Mouse (Mus musculus): ENCODE measurements around the gene Flt3l. TPM values are rescaled to one million over a fixed set of nuclear protein-coding genes. Genes with fewer than 3 reads are reported as not detected.
"Not testable (repeated sequence)": the region's sequence is repeated elsewhere in the genome, so short reads cannot be mapped to it uniquely, and the experiment has no call there.

The Flt3l gene
- polyA plus RNA-seq, 1 experiment from 2014 or later, result 9.7 TPM

GRCm38 (mm10) chr7:45154096-45154992, 18.1 kb upstream of the Flt3l start, which contains the start of the genes Pih1d1 and Aldh16a1:
Pih1d1 (plus strand) TSS chr7:45154303.
Aldh16a1 (minus strand) TSS chr7:45154584.
- H3K36me3 ChIP-seq (ENCODE audit: control insufficient read depth, insufficient read depth, low read length), result 0 out of 2 replicates have a peak, but pooled peaks cover 2% of the 10 kb centered on the region
- no peaks in the 10 kb centered on the region for H3K27me3 ChIP-seq (replicated peaks; ENCODE audit: control insufficient read depth, insufficient read depth, low read length)
- H3K27ac ChIP-seq (ENCODE audit: low read depth, low read length), result peak within 1 kb of the TSS; percentile 93
- peaks cover 12% of the 10 kb centered on the region for H3K4me1 ChIP-seq (replicated peaks; ENCODE audit: control insufficient read depth, insufficient read depth, low read length)
- H3K4me2 ChIP-seq, result peak within 1 kb of the TSS; percentile 70
- H3K4me3 ChIP-seq (ENCODE audit: low read depth, low read length), result peak within 1 kb of the TSS; percentile 71
- no peaks in the 10 kb centered on the region for H3K9me3 ChIP-seq (ENCODE audit: control insufficient read depth, low read length)
- WGBS, result 3% methylated on average over 69 of the region's 69 CpGs
- peak; percentile 99 for DNase-seq (ENCODE audit: low spot score)
- ATAC-seq (replicated peaks; ENCODE audit: low FRiP score), result peak; percentile 95
- H3K9ac ChIP-seq (ENCODE audit: low read depth, low read length), result peak within 1 kb of the TSS; percentile 82

- peak overlapping the region; percentile 82 for H3K9ac ChIP-seq (ENCODE audit: low read depth, low read length)
- no peaks in the 10 kb centered on the region for H3K27me3 ChIP-seq (replicated peaks; ENCODE audit: control insufficient read depth, insufficient read depth, low read length)
- H3K4me2 ChIP-seq, result peak overlapping the region; percentile 70
- H3K36me3 ChIP-seq (ENCODE audit: control insufficient read depth, insufficient read depth, low read length), result no peaks in the 10 kb centered on the region
- peaks cover 12% of the 10 kb centered on the region for H3K4me1 ChIP-seq (replicated peaks; ENCODE audit: control insufficient read depth, insufficient read depth, low read length)
- peak overlapping the region; percentile 71 for H3K4me3 ChIP-seq (ENCODE audit: low read depth, low read length)
- no peaks in the 10 kb centered on the region for H3K9me3 ChIP-seq (ENCODE audit: control insufficient read depth, low read length)
- DNase-seq (ENCODE audit: low spot score), result no peak
- ATAC-seq (replicated peaks; ENCODE audit: low FRiP score), result no peak
- H3K27ac ChIP-seq (ENCODE audit: low read depth, low read length), result peak overlapping the region; percentile 93
- WGBS, result 1% methylated on average over 5 of the region's 5 CpGs
These were observed 17.4 kb upstream of the Flt3l start for GRCm38 (mm10) chr7:45153586-45153985.

GRCm38 (mm10) chr7:45153052-45153451, 16.8 kb upstream of the Flt3l start:
- ATAC-seq (replicated peaks; ENCODE audit: low FRiP score); H3K36me3 ChIP-seq (ENCODE audit: control insufficient read depth, insufficient read depth, low read length); H3K27me3 ChIP-seq (replicated peaks; ENCODE audit: control insufficient read depth, insufficient read depth, low read length); DNase-seq (ENCODE audit: low spot score); H3K27ac ChIP-seq (ENCODE audit: low read depth, low read length); H3K9me3 ChIP-seq (ENCODE audit: control insufficient read depth, low read length): not testable (repeated sequence)
- peak overlapping the region; percentile 71 for H3K4me3 ChIP-seq (ENCODE audit: low read depth, low read length)
- peak overlapping the region; percentile 70 for H3K4me2 ChIP-seq
- peaks cover 17% of the 10 kb centered on the region for H3K4me1 ChIP-seq (replicated peaks; ENCODE audit: control insufficient read depth, insufficient read depth, low read length)
- peak overlapping the region; percentile 82 for H3K9ac ChIP-seq (ENCODE audit: low read depth, low read length)
- 82% methylated on average over 2 of the region's 2 CpGs for WGBS

GRCm38 (mm10) chr7:45151303-45151702, 15.1 kb upstream of the Flt3l start:
- 65% methylated on average over 11 of the region's 11 CpGs for WGBS
- Histone ChIP-seq H3K9ac (ENCODE audit: low read depth, low read length) (no peak overlapping the region), H3K9me3 (ENCODE audit: control insufficient read depth, low read length) (no peaks in the 10 kb centered on the region), H3K4me1 (replicated peaks; ENCODE audit: control insufficient read depth, insufficient read depth, low read length) (peaks cover 18% of the 10 kb centered on the region), H3K27me3 (replicated peaks; ENCODE audit: control insufficient read depth, insufficient read depth, low read length) (no peaks in the 10 kb centered on the region), H3K36me3 (ENCODE audit: control insufficient read depth, insufficient read depth, low read length) (0 out of 2 replicates have a peak, but pooled peaks cover 3% of the 10 kb centered on the region), H3K4me2 (no peak overlapping the region), H3K4me3 (ENCODE audit: low read depth, low read length) (no peak overlapping the region), H3K27ac (ENCODE audit: low read depth, low read length) (no peak overlapping the region)
- no peak for DNase-seq (ENCODE audit: low spot score)
- no peak for ATAC-seq (replicated peaks; ENCODE audit: low FRiP score)

GRCm38 (mm10) chr7:45150321-45150720, 14.1 kb upstream of the Flt3l start:
- peaks cover 15% of the 10 kb centered on the region for H3K4me1 ChIP-seq (replicated peaks; ENCODE audit: control insufficient read depth, insufficient read depth, low read length)
- H3K9ac ChIP-seq (ENCODE audit: low read depth, low read length), result no peak overlapping the region
- no peak for DNase-seq (ENCODE audit: low spot score)
- no peak overlapping the region for H3K4me2 ChIP-seq
- H3K27me3 ChIP-seq (replicated peaks; ENCODE audit: control insufficient read depth, insufficient read depth, low read length), result no peaks in the 10 kb centered on the region
- 76% methylated on average over 4 of the region's 4 CpGs for WGBS
- no peak overlapping the region for H3K4me3 ChIP-seq (ENCODE audit: low read depth, low read length)
- no peak overlapping the region for H3K27ac ChIP-seq (ENCODE audit: low read depth, low read length)
- H3K36me3 ChIP-seq (ENCODE audit: control insufficient read depth, insufficient read depth, low read length), result peaks cover 5% of the 10 kb centered on the region; the same call in 1 of the 2 replicates
- no peaks in the 10 kb centered on the region for H3K9me3 ChIP-seq (ENCODE audit: control insufficient read depth, low read length)
- no peak for ATAC-seq (replicated peaks; ENCODE audit: low FRiP score)

- no peaks in the 10 kb centered on the region for H3K9me3 ChIP-seq (ENCODE audit: control insufficient read depth, low read length)
- peaks cover 7% of the 10 kb centered on the region for H3K36me3 ChIP-seq (ENCODE audit: control insufficient read depth, insufficient read depth, low read length)
- H3K27me3 ChIP-seq (replicated peaks; ENCODE audit: control insufficient read depth, insufficient read depth, low read length), result no peaks in the 10 kb centered on the region
- DNase-seq (ENCODE audit: low spot score), result no peak
- H3K9ac ChIP-seq (ENCODE audit: low read depth, low read length), result no peak overlapping the region
- H3K27ac ChIP-seq (ENCODE audit: low read depth, low read length), result no peak overlapping the region; the same call in 1 of the 2 replicates
- peaks cover 11% of the 10 kb centered on the region for H3K4me1 ChIP-seq (replicated peaks; ENCODE audit: control insufficient read depth, insufficient read depth, low read length)
- no peak overlapping the region for H3K4me3 ChIP-seq (ENCODE audit: low read depth, low read length)
- no peak overlapping the region for H3K4me2 ChIP-seq
- ATAC-seq (replicated peaks; ENCODE audit: low FRiP score), result no peak
- whole genome bisulfite sequencing, result 65% methylated on average over 6 of the region's 6 CpGs
These were observed 13.3 kb upstream of the Flt3l start for GRCm38 (mm10) chr7:45149545-45149944.

- no peaks in the 10 kb centered on the region for H3K27me3 ChIP-seq (replicated peaks; ENCODE audit: control insufficient read depth, insufficient read depth, low read length)
- ATAC-seq (replicated peaks; ENCODE audit: low FRiP score) (no peak), DNase-seq (ENCODE audit: low spot score) (no peak)
- H3K9me3 ChIP-seq (ENCODE audit: control insufficient read depth, low read length), result no peaks in the 10 kb centered on the region
- H3K4me1 ChIP-seq (replicated peaks; ENCODE audit: control insufficient read depth, insufficient read depth, low read length), result peaks cover 11% of the 10 kb centered on the region
- no peak overlapping the region for H3K4me3 ChIP-seq (ENCODE audit: low read depth, low read length)
- H3K9ac ChIP-seq (ENCODE audit: low read depth, low read length), result no peak overlapping the region
- peaks cover 11% of the 10 kb centered on the region for H3K36me3 ChIP-seq (ENCODE audit: control insufficient read depth, insufficient read depth, low read length)
- H3K27ac ChIP-seq (ENCODE audit: low read depth, low read length), result 0 out of 2 replicates have a peak overlapping the region, but pooled peaks have one; percentile 2
- no peak overlapping the region for H3K4me2 ChIP-seq
- WGBS, result 68% methylated on average over 4 of the region's 4 CpGs
These were observed 12.4 kb upstream of the Flt3l start for GRCm38 (mm10) chr7:45148534-45149098.

GRCm38 (mm10) chr7:45147899-45148298, 11.7 kb upstream of the Flt3l start:
- peaks cover 8% of the 10 kb centered on the region; the same call in 1 of the 2 replicates for H3K4me1 ChIP-seq (replicated peaks; ENCODE audit: control insufficient read depth, insufficient read depth, low read length)
- no peak overlapping the region for H3K9ac ChIP-seq (ENCODE audit: low read depth, low read length)
- no peaks in the 10 kb centered on the region for H3K27me3 ChIP-seq (replicated peaks; ENCODE audit: control insufficient read depth, insufficient read depth, low read length)
- no peak overlapping the region for H3K4me2 ChIP-seq
- WGBS, result 81% methylated on average over 11 of the region's 11 CpGs
- H3K9me3 ChIP-seq (ENCODE audit: control insufficient read depth, low read length), result no peaks in the 10 kb centered on the region
- no peak overlapping the region for H3K4me3 ChIP-seq (ENCODE audit: low read depth, low read length)
- no peak for DNase-seq (ENCODE audit: low spot score)
- H3K36me3 ChIP-seq (ENCODE audit: control insufficient read depth, insufficient read depth, low read length), result peaks cover 13% of the 10 kb centered on the region
- peak overlapping the region; percentile 19; the same call in 1 of the 2 replicates for H3K27ac ChIP-seq (ENCODE audit: low read depth, low read length)
- no peak for ATAC-seq (replicated peaks; ENCODE audit: low FRiP score)
